Mouse (Mus musculus): ENCODE data around the gene Klc1. TPM values are rescaled to one million over a fixed set of nuclear protein-coding genes. Genes with fewer than 3 reads are reported as not detected.
A peak's percentile ranks its signal among the peaks of the same experiment; 100 is the strongest.

Gene Klc1
- polyA plus RNA-seq, 1 experiment = 135 TPM

DNA sequence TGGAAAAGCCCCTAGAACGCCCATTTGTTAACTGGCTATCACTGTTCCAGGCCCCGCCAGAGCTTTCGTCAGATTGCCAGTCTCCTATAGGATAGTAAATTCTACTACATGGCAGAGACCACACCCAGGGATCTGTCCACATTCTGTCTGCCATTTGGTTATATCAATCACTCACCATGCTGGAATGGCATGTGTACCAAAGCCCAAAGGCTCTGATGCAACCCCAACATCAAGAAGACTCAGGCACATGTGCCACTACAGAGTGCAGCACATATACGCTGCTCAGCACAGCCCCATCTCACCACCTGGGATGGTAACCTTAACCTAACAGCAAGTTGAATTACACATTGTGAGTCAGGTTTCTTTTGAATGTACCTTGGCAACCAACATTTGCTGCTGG, 87.3 kb downstream of the Klc1 start:
- 93% methylated on average over 4 of the region's 4 CpGs for WGBS
- Histone ChIP-seq H3K4me3 (ENCODE audit: insufficient read depth, low read depth, low read length) (no peak overlapping the region), H3K4me1 (ENCODE audit: control insufficient read depth, insufficient read depth, low read length) (peaks cover 3% of the 10 kb centered on the region; the same call in 1 of the 2 replicates), H3K27ac (ENCODE audit: insufficient read depth, low read depth, low read length) (no peak overlapping the region)
- TF ChIP-seq POLR2A (IDR thresholded peaks at IDR 0.05; ENCODE audit: insufficient read depth, low read depth, low read length) = no peak
- no peak for TF ChIP-seq CTCF (IDR thresholded peaks at IDR 0.05; ENCODE audit: insufficient read depth, low read depth, low read length)

DNA sequence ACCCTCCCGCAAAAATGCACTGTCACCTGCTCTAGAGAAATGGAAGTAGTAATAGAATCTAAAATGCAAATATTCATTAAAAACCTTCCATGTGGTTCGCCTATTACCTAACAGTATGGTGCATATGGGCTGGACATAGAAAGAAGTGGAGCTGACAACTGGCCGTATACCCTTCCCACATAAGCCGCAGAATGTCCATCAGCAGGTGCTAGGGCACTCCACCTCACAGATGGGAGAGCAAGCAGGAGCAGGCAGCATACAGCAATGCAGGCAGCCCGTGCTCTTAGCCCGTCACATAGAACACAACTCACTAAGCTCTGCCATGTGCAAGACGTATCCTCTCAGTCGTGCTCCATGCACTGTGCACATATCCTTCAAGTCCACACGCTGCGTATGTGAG, 88.2 kb downstream of the Klc1 start:
- no peak overlapping the region for H3K27ac ChIP-seq (ENCODE audit: insufficient read depth, low read depth, low read length)
- H3K4me3 ChIP-seq (ENCODE audit: insufficient read depth, low read depth, low read length) = no peak overlapping the region
- peaks cover 3% of the 10 kb centered on the region; the same call in 1 of the 2 replicates for H3K4me1 ChIP-seq (ENCODE audit: control insufficient read depth, insufficient read depth, low read length)
- TF ChIP-seq POLR2A (IDR thresholded peaks at IDR 0.05; ENCODE audit: insufficient read depth, low read depth, low read length) = no peak
- no peak for TF ChIP-seq CTCF (IDR thresholded peaks at IDR 0.05; ENCODE audit: insufficient read depth, low read depth, low read length)
- 91% methylated on average over 10 of the region's 10 CpGs for WGBS

DNA sequence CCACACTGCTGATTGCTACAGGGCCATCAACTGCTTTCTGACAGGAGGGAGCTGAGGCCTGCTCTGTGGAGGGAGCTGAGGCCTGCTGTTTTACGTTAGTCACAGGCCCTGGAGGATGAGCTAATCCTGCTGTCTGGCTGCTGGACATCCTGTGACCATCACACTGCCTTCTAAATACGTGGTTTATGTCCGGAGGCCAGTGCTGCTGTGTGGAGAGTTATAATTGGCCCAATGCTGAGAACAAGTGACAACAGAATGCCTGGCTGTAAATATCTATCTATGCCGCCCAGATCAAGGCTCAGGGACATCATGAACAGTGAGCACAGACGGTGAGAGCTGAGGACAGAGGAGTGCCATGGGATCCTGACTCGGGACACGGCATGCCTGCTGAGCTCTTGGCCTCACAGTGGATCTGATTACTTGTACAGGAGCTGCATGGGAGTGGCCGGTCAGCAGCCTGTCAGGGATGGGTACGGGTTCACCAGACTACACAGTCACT, 89.7 kb downstream of the Klc1 start:
- TF ChIP-seq POLR2A (IDR thresholded peaks at IDR 0.05; ENCODE audit: insufficient read depth, low read depth, low read length) (no peak), CTCF (IDR thresholded peaks at IDR 0.05; ENCODE audit: insufficient read depth, low read depth, low read length) (no peak)
- peak overlapping the region; percentile 17; the same call in 1 of the 2 replicates for H3K27ac ChIP-seq (ENCODE audit: insufficient read depth, low read depth, low read length)

DNA sequence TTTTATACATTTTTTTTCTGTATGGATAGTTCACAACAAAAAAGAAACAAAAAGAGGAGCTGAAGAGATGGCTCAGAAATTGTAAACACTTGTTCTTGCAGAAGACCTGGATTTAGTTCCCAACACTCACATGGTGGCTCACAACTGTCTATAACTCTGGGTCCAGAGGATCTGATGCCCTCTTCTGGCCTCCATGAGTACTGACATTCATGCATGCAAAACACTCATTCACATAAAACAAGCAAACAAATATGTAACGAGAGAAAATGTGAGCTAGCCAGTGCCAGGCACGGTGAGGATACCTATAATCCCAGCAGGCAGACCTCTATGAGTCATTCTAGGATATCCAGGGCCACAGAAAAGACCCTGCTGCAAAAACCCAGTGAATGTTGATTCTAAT, 92.6 kb downstream of the Klc1 start:
- no peak overlapping the region for H3K4me3 ChIP-seq (ENCODE audit: insufficient read depth, low read depth, low read length)
- WGBS = 63% methylated on average over 2 of the region's 2 CpGs
- H3K27ac ChIP-seq (ENCODE audit: insufficient read depth, low read depth, low read length) = no peak overlapping the region
- H3K4me1 ChIP-seq (ENCODE audit: control insufficient read depth, insufficient read depth, low read length) = peaks cover 8% of the 10 kb centered on the region
- no peak for TF ChIP-seq POLR2A (IDR thresholded peaks at IDR 0.05; ENCODE audit: insufficient read depth, low read depth, low read length)
- TF ChIP-seq CTCF (IDR thresholded peaks at IDR 0.05; ENCODE audit: insufficient read depth, low read depth, low read length) = no peak

More for the DNA sequence above, 89.7 kb downstream of the Klc1 start:
- 75% methylated on average over 9 of the region's 9 CpGs for WGBS
- Histone ChIP-seq H3K4me3 (ENCODE audit: insufficient read depth, low read depth, low read length) (no peak overlapping the region), H3K4me1 (ENCODE audit: control insufficient read depth, insufficient read depth, low read length) (peaks cover 6% of the 10 kb centered on the region)

DNA sequence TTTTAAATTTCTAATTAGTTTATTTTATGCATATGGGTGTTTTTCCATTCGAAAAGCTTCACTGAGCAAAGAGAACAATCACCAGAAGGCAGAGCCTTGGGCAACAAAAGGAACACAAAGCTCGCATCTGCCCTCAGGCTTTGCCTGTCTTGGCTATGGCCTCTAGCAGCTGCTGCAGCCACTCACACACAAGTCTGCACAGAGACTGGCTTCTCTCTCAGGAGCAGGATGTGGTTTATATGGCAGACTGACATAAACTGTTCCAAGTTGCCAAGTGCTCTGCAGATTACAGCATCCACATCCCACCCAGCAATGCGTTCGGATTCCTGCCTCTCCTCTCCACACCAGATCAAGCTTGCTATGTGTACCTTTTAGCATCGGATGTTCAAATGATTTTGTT, 93.1 kb downstream of the Klc1 start:
- Histone ChIP-seq H3K4me1 (ENCODE audit: control insufficient read depth, insufficient read depth, low read length) (peaks cover 8% of the 10 kb centered on the region), H3K27ac (ENCODE audit: insufficient read depth, low read depth, low read length) (no peak overlapping the region), H3K4me3 (ENCODE audit: insufficient read depth, low read depth, low read length) (no peak overlapping the region)
- TF ChIP-seq CTCF (IDR thresholded peaks at IDR 0.05; ENCODE audit: insufficient read depth, low read depth, low read length) = no peak
- no peak for TF ChIP-seq POLR2A (IDR thresholded peaks at IDR 0.05; ENCODE audit: insufficient read depth, low read depth, low read length)
- 59% methylated on average over 5 of the region's 5 CpGs for WGBS

DNA sequence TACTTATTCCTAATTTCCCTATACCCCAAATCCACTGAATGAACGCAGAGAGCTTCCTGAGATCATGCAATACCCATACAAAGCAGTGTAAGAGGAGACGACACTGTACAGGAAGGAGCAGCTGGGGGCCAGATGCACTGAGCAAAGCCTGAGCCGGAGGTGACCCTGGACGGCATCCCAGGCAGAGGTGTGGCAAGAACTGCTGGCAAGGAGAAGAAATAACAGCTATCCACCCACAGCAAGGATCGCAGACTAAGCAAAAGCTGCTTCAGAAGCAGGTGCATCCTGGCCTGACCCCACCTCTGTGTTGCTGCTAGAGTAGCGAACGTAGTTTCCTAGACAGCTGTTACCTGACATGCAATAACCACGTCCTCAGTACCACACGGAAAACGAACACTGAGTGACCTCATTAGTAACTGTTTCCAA, 94.4 kb downstream of the Klc1 start:
- no peak overlapping the region for H3K4me3 ChIP-seq (ENCODE audit: insufficient read depth, low read depth, low read length)
- TF ChIP-seq CTCF (IDR thresholded peaks at IDR 0.05; ENCODE audit: insufficient read depth, low read depth, low read length) (no peak), POLR2A (IDR thresholded peaks at IDR 0.05; ENCODE audit: insufficient read depth, low read depth, low read length) (no peak)
- WGBS = 42% methylated on average over 10 of the region's 10 CpGs
- H3K4me1 ChIP-seq (ENCODE audit: control insufficient read depth, insufficient read depth, low read length) = peaks cover 5% of the 10 kb centered on the region
- H3K27ac ChIP-seq (ENCODE audit: insufficient read depth, low read depth, low read length) = no peak overlapping the region

DNA sequence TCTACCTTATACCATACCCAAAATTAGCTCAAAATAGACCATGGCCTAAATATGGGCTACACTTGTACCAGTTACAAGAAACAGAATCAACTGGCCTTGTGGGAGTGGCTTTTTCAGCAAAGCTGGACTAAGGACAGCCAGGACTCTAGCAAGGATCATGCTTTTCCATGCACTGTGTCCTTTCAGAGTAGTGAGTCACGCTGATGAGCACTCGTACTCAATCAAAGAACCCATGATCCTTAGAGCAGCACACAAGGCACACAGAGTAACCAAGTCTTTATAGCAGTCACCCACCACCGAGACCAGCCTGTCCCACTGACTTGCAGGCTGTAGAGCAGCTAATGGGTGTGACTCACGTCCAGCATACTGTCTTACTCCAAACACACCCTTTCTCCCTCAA, 94.9 kb downstream of the Klc1 start:
- peaks cover 5% of the 10 kb centered on the region for H3K4me1 ChIP-seq (ENCODE audit: control insufficient read depth, insufficient read depth, low read length)
- WGBS = 40% methylated on average over 4 of the region's 4 CpGs
- TF ChIP-seq POLR2A (IDR thresholded peaks at IDR 0.05; ENCODE audit: insufficient read depth, low read depth, low read length) = no peak
- TF ChIP-seq CTCF (IDR thresholded peaks at IDR 0.05; ENCODE audit: insufficient read depth, low read depth, low read length) = no peak
- H3K4me3 ChIP-seq (ENCODE audit: insufficient read depth, low read depth, low read length) = no peak overlapping the region
- H3K27ac ChIP-seq (ENCODE audit: insufficient read depth, low read depth, low read length) = no peak overlapping the region

DNA sequence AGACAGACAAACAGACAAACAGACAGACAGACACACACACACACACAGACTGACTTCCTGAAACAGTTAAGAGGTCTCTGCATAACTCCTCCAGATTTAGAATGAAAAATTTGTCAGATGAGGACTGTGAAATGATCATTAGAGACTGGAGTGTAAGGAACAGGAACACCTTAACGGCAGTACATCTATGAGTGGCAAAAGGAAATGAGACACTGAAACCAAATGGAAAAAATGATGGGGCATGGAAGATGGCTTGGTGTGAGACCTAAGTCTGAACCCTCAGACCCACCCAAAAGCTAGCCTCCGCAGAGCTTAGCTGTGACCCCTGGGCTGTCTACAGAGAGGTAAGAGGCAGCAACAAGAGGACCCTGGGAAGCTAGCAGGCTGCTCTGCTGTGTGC, 96.8 kb downstream of the Klc1 start:
- TF ChIP-seq CTCF (IDR thresholded peaks at IDR 0.05; ENCODE audit: insufficient read depth, low read depth, low read length) (no peak), POLR2A (IDR thresholded peaks at IDR 0.05; ENCODE audit: insufficient read depth, low read depth, low read length) (no peak)
- WGBS = 96% methylated on average over 2 of the region's 2 CpGs
- H3K27ac ChIP-seq (ENCODE audit: insufficient read depth, low read depth, low read length) = no peak overlapping the region
- no peak overlapping the region for H3K4me3 ChIP-seq (ENCODE audit: insufficient read depth, low read depth, low read length)
- peaks cover 5% of the 10 kb centered on the region for H3K4me1 ChIP-seq (ENCODE audit: control insufficient read depth, insufficient read depth, low read length)

Other genes with a start within 250 kb of the Klc1 start
- gene Eif5, start 220.8 kb upstream of the Klc1 start, polyA plus RNA-seq (2012; ENCODE audit: insufficient read depth, insufficient read length, low replicate concordance, missing spikeins) = 214 TPM in 1 of 2 replicates, not detected in the other
- gene Mark3, start 184.3 kb upstream of the Klc1 start, polyA plus RNA-seq (2012; ENCODE audit: insufficient read depth, insufficient read length, low replicate concordance, missing spikeins) = 214 TPM in 1 of 2 replicates, not detected in the other
- gene Ckb, start 86.5 kb upstream of the Klc1 start, polyA plus RNA-seq (2012; ENCODE audit: insufficient read depth, insufficient read length, low replicate concordance, missing spikeins) = 210 and 316 TPM in 2 replicates
- gene Trmt61a, start 80.7 kb upstream of the Klc1 start, polyA plus RNA-seq (2012; ENCODE audit: insufficient read depth, insufficient read length, low replicate concordance, missing spikeins) = not detected in 2 replicates
- not detected in 2 replicates for gene Bag5, start 45.6 kb upstream of the Klc1 start, polyA plus RNA-seq (2012; ENCODE audit: insufficient read depth, insufficient read length, low replicate concordance, missing spikeins)
- gene Apopt1, start 45.6 kb upstream of the Klc1 start, polyA plus RNA-seq (2012; ENCODE audit: insufficient read depth, insufficient read length, low replicate concordance, missing spikeins) = not detected in 2 replicates
- gene Xrcc3, start 55.0 kb downstream of the Klc1 start, polyA plus RNA-seq (2012; ENCODE audit: insufficient read depth, insufficient read length, low replicate concordance, missing spikeins) = not detected in 2 replicates
- gene Zfyve21, start 55.3 kb downstream of the Klc1 start, polyA plus RNA-seq (2012; ENCODE audit: insufficient read depth, insufficient read length, low replicate concordance, missing spikeins) = not detected in 2 replicates
- gene Ppp1r13b, start 149.3 kb downstream of the Klc1 start, polyA plus RNA-seq (2012; ENCODE audit: insufficient read depth, insufficient read length, low replicate concordance, missing spikeins) = not detected in 2 replicates
- not detected in 2 replicates for gene Atp5mpl, start 208.1 kb downstream of the Klc1 start, polyA plus RNA-seq (2012; ENCODE audit: insufficient read depth, insufficient read length, low replicate concordance, missing spikeins)
- gene Tdrd9, start 212.7 kb downstream of the Klc1 start, polyA plus RNA-seq (2012; ENCODE audit: insufficient read depth, insufficient read length, low replicate concordance, missing spikeins) = not detected in 2 replicates
- gene Rd3l, start 222.5 kb downstream of the Klc1 start, polyA plus RNA-seq (2012; ENCODE audit: insufficient read depth, insufficient read length, low replicate concordance, missing spikeins) = not detected in 2 replicates